Mouse (Mus musculus) A20 (cell line): ENCODE measurements around the gene Ttc1.

Experiments used
- DNase-seq: peaks from one replicate; pipeline ENCODE4 v3.0.0-alpha.2; 2011; ENCODE audit warnings: low read depth, low spot score

Ttc1 gene

DNA sequence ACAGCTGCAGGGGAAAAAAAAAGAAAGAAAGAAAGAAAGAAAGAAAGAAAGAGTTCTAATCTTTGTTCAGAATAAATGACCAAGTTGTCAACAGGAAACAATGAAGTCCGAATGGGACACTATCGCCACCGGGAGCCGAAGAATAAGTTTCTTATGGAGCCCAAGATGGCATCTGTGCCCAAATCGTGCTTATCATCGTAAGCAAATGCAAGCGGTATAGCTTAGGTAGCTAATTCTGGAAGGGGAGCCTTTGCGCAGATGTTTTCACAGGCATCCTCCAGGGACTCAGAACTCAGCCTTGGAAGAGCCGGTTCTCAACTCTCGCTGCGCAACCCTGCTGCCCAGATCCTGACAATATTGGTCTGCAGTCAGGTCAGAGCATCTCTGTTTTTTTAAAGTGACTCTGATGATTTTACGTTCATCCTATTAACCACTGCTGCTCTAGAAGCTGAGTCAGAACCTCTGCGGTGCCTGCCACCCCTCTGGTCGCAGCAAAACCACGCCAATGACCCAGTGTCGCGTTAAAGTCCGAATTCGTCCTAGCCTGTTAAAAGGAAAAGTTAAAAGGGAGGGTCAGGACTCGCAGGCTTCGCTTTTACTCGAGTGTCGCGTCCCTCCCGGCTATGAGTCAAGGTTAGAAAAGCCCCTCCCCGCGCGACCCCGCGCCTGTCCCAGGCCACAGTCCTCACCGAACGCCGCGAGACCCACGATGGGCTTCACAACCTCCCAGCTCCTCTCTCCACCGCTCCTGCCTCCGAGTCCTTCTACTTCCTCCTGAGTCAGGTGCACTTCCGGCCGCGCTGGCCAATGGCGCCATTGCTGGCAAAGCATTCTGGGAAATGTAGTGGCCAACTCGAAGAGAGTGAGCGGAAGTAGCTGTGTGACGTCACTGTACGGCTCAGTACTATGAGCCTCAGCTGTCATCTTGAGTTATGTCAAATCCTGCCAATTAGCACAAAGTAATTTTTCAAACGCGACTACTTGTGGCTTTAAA is at the start of gene Ttc1:
TSS of gene Ttc1 (minus strand) at position 776 of the 994 bp plus-strand sequence.
- DNase-seq, result peak; percentile 97

DNA sequence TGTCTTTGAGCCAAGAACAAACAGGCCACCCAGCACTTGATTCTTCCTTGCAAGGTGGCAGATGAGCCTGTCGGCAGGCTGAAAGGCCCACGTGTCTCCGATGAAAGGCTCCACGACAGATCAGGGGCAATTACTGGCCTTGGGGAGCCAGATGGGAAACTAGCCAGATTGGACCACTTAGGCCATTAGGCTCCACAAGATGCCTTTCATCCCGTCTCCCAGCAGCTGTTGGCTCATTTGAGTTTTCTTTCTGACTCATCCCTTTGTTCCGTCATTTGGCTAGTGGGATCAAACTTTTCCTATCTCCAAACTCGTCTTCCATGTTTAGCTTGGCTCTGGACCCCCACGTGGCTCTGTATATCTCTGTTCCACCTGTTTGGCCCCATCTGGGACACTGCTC is 48.2 kb upstream of the Ttc1 start:
- DNase-seq, result no peak

DNA sequence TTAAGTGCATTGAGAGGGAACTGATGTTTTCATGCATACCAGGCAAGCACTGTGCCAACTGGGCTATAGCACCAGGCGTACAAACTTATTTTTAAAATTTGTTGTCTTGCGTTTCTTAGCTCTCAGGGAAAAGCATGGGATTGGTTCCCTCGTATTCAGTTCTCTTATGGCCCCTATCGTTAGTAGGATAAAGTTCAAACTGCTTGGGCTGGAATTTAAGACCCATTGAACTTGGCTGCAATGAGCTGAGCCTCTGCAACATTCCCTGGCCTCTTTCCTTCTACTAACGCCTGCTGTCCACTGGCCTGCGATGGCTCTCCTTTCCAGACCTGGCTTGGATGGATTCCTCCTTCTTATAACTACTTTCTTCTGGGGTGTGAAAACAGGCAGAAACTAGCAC is 42.6 kb upstream of the Ttc1 start:
- no peak for DNase-seq

DNA sequence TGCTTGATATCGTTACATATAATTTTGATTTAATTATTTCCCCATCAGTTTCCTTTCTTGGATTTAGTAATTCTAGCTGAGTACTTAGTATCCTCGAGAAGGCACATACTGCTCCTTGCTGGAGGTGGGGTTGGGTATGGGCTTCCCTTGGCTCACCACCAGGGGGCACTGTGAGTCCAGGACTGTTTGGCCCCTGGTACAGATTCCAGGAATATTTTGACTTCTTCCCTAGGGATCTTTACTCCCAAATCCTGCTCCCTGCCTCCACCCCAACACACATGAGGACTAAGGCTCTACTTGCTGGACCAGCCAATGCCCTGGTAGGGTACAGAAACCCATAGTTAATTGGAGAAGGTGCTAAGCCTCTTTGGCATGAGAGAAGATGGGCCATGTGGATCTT is 36.0 kb upstream of the Ttc1 start:
- DNase-seq, result peak; percentile 30

DNA sequence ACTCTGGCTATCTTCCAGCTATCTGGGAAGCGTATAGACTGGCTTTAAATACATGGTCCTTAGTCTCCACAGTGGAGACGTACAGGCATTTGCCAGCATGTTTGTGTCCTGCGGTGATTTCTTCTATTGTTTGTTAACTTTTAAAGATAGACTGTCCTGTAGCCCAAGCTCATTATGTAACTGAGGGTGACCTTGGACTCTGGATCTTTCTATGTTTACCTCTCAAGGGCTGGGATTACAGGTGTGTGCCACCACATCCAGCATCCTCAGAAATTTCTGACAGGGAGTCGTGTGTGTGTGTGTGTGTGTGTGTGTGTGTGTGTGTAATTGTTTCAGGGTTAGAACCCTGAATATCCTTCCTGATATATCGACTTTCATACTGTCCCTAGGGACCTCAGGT is 35.3 kb upstream of the Ttc1 start:
- DNase-seq, result no peak

DNA sequence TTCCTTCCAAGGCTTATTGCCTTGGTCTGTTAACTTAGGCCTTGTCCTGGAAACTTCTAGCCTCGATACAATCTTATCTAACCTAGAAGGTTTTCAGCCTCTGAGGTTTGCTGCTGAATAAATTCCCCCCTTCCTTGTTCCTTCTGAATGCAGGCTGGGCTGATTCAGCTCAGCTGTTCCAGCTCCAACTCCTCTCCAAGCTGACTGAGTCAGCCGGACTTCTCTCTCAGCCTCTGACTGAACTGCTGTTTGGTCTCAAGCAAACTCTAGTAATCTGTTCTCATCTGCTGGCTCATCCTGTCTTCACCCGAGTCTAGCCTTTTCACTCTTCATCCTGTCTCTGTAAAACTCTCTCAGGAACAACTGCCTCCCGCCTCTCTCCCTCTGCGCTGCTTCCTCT is 31.7 kb upstream of the Ttc1 start:
- no peak for DNase-seq

DNA sequence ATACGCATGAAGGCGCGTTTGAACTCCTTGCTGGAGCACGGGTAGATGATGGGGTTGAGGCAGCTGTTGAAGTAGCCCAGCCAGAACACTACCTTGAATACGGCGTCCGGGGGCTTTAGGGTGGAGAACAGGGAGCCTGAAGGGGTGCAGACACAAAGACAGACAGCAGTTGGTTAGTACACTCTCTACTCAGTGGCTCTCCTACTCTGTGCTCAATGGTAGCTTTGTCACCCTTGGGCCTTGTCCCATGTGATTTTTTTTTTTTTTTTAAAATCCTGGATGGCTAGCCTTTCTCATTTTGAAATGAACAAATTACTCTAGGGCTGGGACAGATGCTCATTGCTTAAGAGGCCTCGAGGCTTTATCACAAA is 28.5 kb upstream of the Ttc1 start:
- DNase-seq, result no peak

DNA sequence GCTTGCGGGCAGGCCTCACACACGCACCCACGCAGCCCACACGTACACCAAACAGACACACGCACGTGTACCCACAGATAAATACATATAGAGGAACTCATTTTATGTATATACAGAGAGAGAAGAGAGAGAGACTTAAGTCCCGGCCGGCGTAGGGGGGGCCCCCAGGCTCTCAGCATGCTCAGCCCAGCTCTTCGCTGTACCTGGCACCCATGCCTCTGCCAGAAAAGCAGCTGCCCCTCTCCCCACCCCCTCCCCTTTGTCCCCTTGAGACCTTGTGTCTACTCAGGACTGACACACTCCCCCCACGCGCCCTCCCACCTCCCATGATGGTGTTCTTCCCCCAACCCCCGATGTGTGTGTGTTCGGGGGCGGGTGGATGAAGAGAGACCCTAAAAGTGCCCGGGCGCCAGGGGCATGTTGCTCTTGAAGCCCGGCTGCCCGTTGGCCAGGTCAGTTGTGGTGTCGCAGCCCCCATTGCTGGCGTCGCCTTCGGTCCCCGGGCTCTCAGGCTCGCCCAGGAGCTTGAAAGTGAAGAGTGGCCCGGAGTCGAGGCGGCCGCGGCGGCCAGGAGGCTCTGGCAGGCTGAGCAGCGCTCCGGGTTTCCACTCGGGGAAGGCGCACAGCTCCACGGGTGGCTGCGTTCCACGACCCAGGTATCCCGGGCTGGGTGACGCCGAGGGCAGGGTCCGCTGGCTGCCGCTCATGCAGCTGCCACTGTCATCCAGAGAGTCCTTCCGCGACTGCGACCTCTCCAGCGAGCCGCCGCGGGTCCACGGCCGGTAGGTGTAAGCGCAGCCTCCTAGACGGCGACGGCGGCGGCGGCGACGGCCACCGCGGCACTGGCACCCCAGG is 27.9 kb upstream of the Ttc1 start:
- no peak for DNase-seq

DNA sequence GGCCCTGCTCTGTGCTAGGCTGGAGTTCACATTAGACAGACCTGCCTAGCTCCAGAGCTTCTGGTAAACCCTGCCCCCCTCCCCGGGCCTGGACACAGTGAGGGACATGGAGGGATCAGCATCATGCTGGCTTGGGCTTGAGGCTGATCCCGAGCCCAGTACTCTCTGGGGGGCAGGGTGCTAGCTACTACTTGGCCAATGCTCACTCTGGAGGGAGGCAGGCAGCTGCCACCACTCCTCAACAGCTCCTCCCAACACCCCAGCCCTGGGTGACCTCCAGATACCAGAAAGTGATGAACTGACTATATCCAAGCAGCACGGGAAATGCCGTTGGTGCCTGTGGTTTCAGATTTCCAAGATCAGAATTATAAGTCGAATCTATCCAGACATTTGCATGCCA is 25.9 kb upstream of the Ttc1 start:
- no peak for DNase-seq

DNA sequence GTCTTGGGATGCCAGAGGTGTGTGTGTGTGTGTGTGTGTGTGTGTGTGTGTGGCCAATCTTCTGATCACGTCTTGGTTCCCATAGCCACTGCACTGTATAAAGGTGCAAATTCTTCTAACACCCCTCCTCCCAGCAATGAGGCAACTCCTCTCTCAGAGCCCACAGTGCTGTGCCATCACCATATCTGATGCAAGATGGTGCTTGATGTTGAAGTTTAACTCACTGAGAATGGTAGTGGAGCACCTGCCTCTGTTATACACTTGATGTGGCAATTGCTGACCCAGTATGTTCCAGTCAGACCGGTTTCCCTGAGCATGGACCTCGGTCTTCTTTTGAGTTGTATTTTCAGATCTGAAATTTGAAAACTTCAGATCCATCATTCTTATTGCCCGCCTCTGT is 22.3 kb upstream of the Ttc1 start:
- no peak for DNase-seq

DNA sequence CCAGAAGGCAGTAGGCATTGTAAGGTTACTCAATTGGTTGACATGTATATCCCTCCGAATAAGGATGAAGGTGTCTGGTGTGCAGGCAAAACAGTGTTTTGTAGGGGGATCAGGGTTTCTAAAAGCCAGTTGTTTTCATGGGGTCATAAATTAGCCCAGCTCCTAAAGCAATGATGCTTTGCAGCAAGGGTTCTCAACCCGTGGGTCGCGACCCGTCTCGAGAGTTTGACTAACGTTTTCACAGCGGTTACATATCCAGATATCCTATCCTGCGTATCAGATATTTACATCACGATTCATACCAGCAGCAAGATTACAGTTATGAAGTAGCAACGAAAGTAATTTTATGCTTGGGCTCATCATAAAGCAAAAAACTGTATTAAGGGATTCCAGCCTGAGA is 19.9 kb upstream of the Ttc1 start:
- no peak for DNase-seq

DNA sequence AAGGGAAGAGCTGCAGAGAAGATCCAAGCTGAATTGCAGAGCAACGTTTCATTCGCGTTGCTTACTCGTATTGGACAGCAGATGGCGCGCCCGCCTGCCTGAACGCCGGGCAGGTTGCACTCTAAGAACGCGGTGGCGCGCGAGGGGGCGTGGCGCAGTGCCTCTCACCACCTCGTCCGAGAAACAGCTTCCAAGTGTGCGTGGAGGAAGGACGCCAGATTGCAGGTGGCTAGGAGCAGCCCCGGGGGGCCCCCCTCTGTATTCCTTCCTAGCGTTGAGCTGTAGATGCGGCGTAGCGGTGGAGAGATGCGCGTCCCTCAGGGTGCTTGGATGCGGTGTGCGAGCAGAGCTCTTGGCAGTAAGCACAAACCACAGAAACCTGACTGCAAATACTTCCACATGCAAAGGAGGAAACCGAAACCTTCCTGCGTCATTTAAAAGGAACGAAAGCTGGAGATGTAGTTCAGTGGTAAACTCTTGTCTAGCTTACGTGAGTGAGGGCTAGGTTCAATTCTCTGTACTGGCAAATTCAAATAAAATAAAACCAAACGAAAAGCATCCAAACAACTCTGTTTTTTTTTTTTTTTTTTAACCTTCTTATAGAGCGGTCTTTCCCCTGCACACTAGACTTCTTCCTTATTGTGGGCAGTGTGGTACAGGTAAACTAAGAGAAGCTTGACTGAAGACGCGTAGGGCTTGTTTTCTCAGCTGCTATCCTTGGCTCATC is 19.3 kb upstream of the Ttc1 start:
- DNase-seq, result peak; percentile 89

DNA sequence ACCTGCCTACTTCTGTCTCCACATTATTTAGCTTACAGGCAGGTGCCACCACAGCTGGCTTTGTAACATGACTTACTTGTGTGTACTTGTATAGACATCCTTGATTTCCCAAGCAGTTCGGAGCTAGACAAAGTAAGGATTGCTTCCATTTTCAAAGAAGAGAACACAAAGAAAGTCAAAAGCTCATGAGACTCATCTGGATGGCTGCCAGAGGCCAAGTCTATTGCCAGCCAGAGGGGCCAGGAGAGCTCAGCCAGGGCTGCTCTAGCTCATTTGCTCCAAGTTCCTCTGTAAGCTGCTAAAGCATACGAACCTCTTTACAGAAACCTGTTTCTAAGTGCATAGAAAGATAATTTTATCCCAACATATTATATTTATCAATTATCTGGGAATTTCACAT is 10.6 kb upstream of the Ttc1 start:
- DNase-seq, result no peak

DNA sequence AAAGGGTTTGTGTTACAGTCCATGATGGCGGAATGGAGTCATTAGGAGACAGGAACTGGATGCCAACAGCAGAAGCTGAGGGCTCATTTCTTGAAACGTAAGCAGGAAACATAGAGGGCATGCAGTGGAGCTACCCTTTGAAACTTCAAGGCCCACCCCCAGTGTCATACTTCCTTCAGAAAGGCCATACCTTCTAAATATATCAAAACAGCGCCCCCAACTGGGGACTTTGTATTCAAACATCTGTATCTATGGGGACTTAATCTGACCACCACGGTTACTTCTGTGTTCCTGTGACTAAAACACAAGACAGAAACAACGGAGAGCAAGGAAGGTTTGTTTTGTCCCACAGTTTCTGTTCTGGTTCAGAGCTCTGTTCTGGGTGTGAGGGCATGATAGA is 7.6 kb upstream of the Ttc1 start:
- peak; percentile 51 for DNase-seq

DNA sequence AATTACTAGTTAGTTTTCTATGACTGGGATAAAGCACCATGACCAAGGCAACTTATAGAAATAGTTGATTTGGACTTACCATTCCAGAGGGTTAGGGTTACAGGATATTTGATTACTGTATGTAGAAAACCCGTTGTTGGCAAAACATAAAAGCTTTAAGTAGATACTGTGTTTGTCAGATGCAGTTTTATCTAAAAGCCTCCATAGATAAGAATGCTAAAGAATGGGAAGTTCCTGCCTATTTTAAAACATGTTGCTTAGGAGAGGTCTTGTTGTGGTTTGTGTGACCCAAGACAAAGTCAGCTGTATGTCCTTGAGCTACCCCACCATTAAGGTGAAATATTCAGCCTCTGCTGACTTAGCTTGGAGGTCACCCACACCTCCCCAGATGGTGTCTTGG is 6.8 kb upstream of the Ttc1 start:
- DNase-seq, result no peak

DNA sequence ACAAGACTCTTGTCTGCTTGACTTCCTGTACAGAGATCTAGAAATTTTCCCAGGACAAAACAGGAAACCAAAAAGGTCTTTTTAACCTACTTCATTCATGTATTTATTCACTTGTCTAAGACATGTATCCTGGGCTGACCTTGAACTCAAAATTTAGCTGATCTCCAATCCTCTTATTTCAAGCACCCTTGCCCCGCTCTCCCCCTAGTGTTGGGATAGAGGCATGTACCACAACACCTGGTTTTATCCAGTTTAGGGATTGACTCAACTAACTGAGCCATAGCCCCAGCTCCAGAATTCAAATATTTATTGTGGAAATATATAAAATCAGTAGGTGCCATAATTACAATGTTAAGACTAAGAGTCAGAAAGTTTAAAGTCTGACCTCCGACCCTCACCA is 3.7 kb upstream of the Ttc1 start:
- DNase-seq, result peak; percentile 27

DNA sequence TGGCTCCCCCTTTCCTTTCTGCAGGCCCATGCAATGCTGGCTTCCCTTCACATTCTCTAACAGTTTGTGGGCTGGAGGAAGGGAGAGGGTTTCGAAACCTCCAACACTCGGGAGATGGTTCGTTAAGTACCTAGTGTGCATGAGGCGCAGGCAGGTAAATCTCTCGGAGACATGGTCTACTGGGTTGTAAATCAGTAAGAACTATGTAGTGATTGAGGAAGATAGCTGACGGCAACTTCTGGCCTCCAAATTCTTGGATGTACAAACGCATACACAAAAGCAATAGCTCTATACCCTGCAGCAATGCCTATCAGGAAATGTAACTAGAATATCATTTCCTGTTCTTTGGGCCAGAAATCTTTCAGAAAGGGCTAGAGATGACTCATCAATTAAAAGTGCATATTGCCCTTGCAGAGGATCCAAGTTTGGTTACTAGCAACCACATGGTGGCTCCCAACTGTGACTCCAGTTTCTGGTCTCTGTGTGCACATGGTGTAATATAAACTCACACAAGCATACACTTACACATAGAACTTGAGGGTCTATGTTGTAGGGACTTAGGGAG is 19.0 kb downstream of the Ttc1 start:
- peak; percentile 40 for DNase-seq

DNA sequence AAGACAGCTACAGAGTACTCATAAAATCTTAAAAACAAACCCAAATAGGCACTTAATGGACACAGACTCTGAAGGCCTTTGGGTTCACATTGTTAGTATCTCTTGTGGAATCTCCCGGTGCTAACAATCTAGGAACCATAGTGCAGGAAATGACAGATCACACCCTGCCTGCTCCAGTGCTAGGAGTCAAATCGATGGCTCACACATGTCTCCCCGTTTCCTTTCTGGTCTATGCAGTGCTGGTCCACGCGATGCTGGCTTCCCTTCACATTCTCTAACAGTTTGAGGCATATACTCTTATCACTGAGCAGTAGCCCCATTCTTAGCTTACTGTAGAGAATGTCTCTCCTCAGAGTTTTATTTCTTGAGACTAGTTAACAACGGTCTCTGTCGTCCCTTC is 20.0 kb downstream of the Ttc1 start:
- no peak for DNase-seq

DNA sequence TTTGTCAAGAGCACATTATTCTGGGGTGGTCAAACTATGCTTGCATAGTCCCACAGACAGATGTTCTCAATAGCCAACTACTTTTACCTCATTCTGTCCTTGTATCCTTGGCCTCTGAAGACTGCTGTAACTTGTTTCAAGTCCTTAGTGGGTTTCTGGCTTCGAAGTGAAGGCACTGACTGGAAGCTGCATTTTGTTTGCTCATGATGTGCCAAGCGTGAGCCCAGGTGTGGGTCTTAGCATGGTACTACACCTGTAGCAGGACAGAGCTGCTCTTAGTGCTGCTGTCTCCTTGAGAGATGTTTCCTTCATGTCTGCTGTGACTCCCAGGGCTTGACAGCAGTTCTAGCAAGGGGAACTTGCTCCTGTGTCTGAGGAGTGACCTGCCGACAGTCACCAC is 24.4 kb downstream of the Ttc1 start:
- no peak for DNase-seq

DNA sequence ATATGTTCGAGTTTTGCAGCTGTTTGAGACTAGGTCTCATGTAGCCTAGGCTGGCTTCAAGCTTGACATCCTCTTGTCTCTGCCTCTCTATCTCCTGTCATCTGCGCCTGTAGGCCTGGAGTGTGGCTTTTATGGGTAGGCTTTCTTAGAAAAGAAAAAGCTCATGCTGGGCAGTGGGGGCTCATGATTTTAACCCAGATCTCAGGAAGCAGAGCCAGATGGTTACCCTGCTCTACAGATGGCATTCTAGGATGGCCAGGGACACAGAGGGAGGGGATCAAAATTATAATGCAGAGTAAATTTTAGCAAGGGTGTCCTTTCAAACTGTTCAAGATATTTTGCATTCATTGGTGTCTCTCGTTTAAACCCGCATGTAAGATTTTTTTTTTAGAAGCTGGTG is 35.6 kb downstream of the Ttc1 start:
- DNase-seq, result no peak

DNA sequence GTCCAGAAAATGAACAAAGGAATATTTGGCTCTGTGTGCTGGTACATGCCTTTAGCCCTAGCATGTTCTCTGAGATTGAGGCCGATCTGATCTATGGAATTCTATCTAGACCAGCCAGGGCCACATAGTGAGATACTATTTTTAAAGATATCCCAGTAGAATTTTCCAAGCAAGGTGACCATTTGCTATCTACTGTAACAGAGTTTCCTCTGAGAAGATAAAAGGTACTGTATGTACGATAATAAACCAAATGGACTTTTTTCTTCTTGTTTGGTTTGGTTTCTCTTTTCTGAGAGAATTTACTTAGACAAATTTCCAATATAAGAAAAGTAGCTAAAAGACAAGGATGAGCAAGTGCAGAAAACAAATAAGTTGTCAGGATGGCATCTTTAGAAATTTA is 39.4 kb downstream of the Ttc1 start:
- no peak for DNase-seq

DNA sequence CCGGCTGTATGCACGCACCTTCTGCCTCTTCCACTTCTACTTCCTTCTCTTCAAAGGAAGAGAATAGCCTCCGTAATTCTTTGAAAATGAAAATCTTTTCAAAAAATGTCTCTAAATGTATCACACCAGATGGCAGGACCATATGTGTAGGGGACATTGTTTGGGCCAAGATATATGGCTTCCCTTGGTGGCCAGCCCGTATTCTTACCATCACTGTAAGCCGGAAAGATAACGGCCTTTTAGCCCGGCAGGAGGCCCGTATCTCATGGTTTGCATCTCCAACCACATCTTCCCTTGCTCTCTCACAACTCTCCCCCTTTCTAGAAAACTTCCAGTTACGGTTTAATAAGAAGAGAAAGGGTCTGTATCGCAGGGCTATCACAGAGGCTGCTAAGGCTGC is 42.1 kb downstream of the Ttc1 start:
- no peak for DNase-seq
